Mouse (Mus musculus) midbrain, embryonic 13.5 days (tissue): ENCODE measurements at regions not wholly inside any gene's neighbourhood (a gene's known extent, or its start where the extent isn't known, plus 50 kb on each side); places are given as distances from the start of the nearest gene placed in this dataset.
A peak's percentile ranks its signal among the peaks of the same experiment; 100 is the strongest.
"Not testable (repeated sequence)": the region's sequence is repeated elsewhere in the genome, so short reads cannot be mapped to it uniquely, and the experiment has no call there.

Experiments
- ATAC-seq: fragments of 200-750 bp; cut with Nextera tagmentation; 2 replicates; pipeline ENCODE4 v1.8.0; 2017; ENCODE audit warnings: mild to moderate bottlenecking, moderate TSS enrichment, moderate library complexity
- H3K27ac ChIP-seq: fragments of 300-500 bp; sonication (generic); 2 replicates; pipeline ENCODE4 v1.5.1; 2015; ENCODE audit warnings: inconsistent platforms, mild to moderate bottlenecking, moderate library complexity
- H3K27me3 ChIP-seq: fragments of 300-500 bp; sonication (generic); 2 replicates; pipeline ENCODE4 v1.6.1; 2015; ENCODE audit warnings: mild to moderate bottlenecking, inconsistent platforms
- H3K36me3 ChIP-seq: fragments of 300-500 bp; sonication (generic); 2 replicates; pipeline ENCODE4 v1.6.1; 2015; ENCODE audit warnings: mild to moderate bottlenecking, inconsistent platforms
- H3K4me1 ChIP-seq: fragments of 300-500 bp; sonication (generic); replicated peaks from 2 replicates; pipeline ENCODE4 v1.6.1; 2015; ENCODE audit warnings: inconsistent platforms
- H3K4me2 ChIP-seq: fragments of 300-500 bp; sonication (generic); replicated peaks from 2 replicates; pipeline ENCODE4 v1.6.1; 2015; ENCODE audit warnings: moderate library complexity, mild to moderate bottlenecking, inconsistent platforms
- H3K4me3 ChIP-seq: fragments of 300-500 bp; sonication (generic); replicated peaks from 2 replicates; pipeline ENCODE4 v1.5.1; 2015; ENCODE audit warnings: mild to moderate bottlenecking, inconsistent platforms
- H3K9ac ChIP-seq: fragments of 300-500 bp; sonication (generic); replicated peaks from 2 replicates; pipeline ENCODE4 v1.6.1; 2015; ENCODE audit warnings: mild to moderate bottlenecking, inconsistent platforms
- H3K9me3 ChIP-seq: fragments of 300-500 bp; sonication (generic); 2 replicates; pipeline ENCODE4 v1.6.1; 2016; ENCODE audit warnings: mild to moderate bottlenecking, inconsistent platforms
- WGBS: fragments of 180-500 bp; shearing (Covaris S2); methylation state at CpG from one replicate; pipeline ENCODE4 v1.1.7; 2015; 5-methylcytosine and 5-hydroxymethylcytosine counted together

DNA sequence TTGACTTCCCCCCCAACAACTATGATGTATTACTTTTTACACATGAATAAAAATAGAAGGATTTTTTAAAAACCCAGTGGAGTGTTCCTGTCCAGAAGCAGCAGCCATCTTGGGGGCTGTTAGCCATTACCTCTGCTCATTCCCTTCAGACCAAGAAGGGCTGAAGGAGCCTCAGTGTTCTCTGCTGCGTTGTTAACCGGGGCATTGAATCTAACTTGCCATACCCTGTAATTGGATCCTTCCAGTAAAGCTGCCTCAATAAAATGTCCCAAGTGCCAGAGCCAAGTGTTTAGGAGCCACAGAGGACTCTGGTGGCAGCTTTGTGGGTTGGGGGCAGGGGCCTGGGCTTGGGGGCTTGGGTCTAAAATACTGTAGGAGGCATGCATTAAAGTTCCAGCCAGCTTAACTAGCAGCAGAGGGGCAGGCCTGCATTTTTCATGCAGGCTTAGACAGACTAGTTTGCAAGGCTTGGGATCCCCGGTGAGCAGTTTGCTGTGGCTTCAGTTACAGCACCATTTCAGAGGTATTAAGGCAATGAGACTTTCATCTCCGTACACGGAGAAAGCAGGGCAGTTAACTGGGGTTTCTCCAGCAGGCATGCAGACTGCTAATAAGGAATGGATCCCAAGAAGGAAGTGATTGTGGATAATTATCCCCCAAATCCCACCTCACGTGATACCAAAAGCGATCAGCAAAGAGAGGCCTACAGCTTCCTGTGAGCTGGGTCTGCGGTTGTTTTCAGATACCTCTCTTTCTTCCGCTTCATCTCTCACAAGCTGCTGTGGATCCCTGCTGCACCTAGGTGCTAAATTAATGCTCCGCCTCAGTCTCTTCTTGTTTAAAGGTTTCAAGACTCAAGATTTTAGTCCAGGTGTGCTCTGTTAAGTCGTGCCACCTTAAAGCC, 462.4 kb upstream of the Clint1 start:
- Histone ChIP-seq H3K36me3 (no peaks in the 10 kb centered on the region), H3K9me3 (no peaks in the 10 kb centered on the region), H3K27ac (peak overlapping the region; percentile 30; the same call in 1 of the 2 replicates), H3K27me3 (no peaks in the 10 kb centered on the region), H3K4me3 (no peak overlapping the region), H3K9ac (no peak overlapping the region), H3K4me2 (no peak overlapping the region), H3K4me1 (no peaks in the 10 kb centered on the region; the same call in 1 of the 2 replicates)
- WGBS = 62% methylated on average over 11 of the region's 11 CpGs
- ATAC-seq = 0 out of 2 replicates have a peak, but pooled peaks have one; percentile 11

DNA sequence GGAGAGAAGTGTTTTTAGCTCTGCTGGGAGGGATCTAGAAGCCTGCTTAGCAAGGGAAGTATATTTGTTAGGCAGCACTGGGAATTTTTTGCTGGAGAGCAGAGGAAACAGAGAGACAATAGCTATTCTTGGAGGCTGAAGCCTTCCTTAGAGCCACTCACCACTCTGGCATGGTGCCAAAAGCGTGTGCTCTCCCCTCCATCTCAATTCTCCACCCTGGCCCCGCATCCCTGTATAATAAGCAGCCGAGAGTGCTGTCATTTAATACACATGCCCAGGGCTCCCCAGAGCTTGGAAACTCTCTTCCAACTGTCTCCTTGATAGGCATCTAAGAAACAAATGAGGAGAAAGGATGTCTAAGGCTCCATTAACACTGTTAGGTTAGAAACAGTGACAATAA, 455.8 kb upstream of the Clint1 start:
- H3K4me3 ChIP-seq = no peak overlapping the region
- WGBS = 24% methylated on average over 3 of the region's 3 CpGs
- H3K27ac ChIP-seq = peak overlapping the region; percentile 27; the same call in 1 of the 2 replicates
- H3K4me1 ChIP-seq = peaks cover 15% of the 10 kb centered on the region
- no peaks in the 10 kb centered on the region for H3K27me3 ChIP-seq
- H3K4me2 ChIP-seq = no peak overlapping the region
- H3K36me3 ChIP-seq = no peaks in the 10 kb centered on the region
- no peaks in the 10 kb centered on the region for H3K9me3 ChIP-seq
- ATAC-seq = peak; percentile 88
- no peak overlapping the region for H3K9ac ChIP-seq

DNA sequence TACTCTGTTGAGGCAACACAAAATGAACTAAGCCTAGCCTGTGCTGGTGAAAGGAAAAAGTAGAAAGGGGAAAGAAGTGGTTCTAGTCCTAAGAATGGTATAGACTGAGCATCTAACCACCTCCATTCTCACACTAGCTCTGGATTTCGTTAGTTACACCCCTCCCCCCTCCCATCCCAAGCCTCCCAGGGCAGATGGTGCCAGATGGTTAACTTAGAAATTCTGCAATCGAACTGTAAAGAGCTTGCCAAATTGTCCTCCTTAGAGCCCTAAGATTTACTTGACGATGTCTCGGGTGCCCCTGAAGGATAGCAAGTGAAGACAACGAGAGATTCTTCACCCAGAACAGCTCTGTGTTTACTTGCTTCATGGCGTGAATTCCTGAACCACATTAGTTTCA, 453.7 kb upstream of the Clint1 start:
- Histone ChIP-seq H3K9me3 (no peaks in the 10 kb centered on the region), H3K4me2 (no peak overlapping the region), H3K36me3 (no peaks in the 10 kb centered on the region), H3K27ac (no peak overlapping the region), H3K27me3 (no peaks in the 10 kb centered on the region), H3K4me3 (no peak overlapping the region), H3K4me1 (peaks cover 15% of the 10 kb centered on the region), H3K9ac (no peak overlapping the region)
- ATAC-seq = no peak
- 51% methylated on average over 6 of the region's 6 CpGs for whole genome bisulfite sequencing

GRCm38 (mm10) chr11:45404377-45405029, 447.3 kb upstream of the Clint1 start:
- H3K4me3 ChIP-seq = no peak overlapping the region
- H3K27ac ChIP-seq = no peak overlapping the region
- H3K9ac ChIP-seq = no peak overlapping the region
- no peaks in the 10 kb centered on the region for H3K9me3 ChIP-seq
- H3K4me2 ChIP-seq = no peak overlapping the region
- no peak for ATAC-seq
- 86% methylated on average over 10 of the region's 10 CpGs for WGBS
- no peaks in the 10 kb centered on the region for H3K4me1 ChIP-seq
- H3K36me3 ChIP-seq = no peaks in the 10 kb centered on the region
- H3K27me3 ChIP-seq = no peaks in the 10 kb centered on the region

- ATAC-seq, H3K27ac ChIP-seq, H3K4me3 ChIP-seq: not testable (repeated sequence)
Measured at GRCm38 (mm10) chr11:45424066-45424465, 427.8 kb upstream of the Clint1 start.

DNA sequence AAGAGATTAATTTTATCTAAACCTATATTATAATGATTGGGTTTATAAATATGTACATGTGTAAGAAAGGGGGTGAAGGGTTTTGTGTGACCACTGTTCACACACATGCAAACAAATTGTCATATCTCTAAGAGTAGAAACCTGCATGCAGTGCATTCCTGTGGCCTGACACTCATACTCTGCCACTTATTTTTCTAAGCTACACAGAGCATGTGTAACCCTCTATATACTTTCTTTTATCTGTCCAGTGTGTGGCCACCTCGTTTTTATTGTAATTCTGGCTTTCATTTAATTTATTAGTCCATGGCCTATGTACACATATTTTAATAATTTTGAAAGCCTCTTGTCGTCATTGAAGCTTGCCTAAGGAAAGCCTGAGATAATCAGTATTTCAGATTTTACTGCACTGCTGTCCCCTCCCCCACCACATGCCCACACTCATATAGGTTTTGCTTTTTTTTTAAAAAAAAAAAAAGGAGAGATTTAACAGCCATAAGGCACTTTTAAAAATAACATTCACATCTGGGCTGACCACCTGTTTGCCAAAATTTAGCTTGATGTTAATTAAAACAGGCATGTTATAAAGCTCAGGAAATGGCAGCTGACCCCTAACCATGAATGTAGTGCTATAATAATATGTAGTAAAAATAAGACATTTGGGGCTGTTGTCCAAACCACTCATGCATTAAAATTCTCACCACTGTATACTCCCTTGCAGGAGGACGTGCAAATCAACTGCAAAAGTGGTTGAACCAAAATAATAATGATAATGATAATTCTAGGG, 410.7 kb upstream of the Clint1 start:
- no peaks in the 10 kb centered on the region for H3K36me3 ChIP-seq
- no peak for ATAC-seq
- no peak overlapping the region for H3K4me3 ChIP-seq
- H3K9ac ChIP-seq = no peak overlapping the region
- H3K27me3 ChIP-seq = no peaks in the 10 kb centered on the region
- H3K4me2 ChIP-seq = no peak overlapping the region
- H3K9me3 ChIP-seq = no peaks in the 10 kb centered on the region
- WGBS = 71% methylated on average over 3 of the region's 3 CpGs
- H3K27ac ChIP-seq = no peak overlapping the region
- no peaks in the 10 kb centered on the region for H3K4me1 ChIP-seq

More at GRCm38 (mm10) chr11:45424066-45424465, 427.8 kb upstream of the Clint1 start:
- not testable (repeated sequence) for H3K4me2 ChIP-seq, H3K36me3 ChIP-seq, H3K9me3 ChIP-seq, H3K27me3 ChIP-seq, H3K4me1 ChIP-seq, H3K9ac ChIP-seq

GRCm38 (mm10) chr11:45446512-45446911, 405.3 kb upstream of the Clint1 start:
- H3K36me3 ChIP-seq = no peaks in the 10 kb centered on the region
- 69% methylated on average over 2 of the region's 2 CpGs for WGBS

DNA sequence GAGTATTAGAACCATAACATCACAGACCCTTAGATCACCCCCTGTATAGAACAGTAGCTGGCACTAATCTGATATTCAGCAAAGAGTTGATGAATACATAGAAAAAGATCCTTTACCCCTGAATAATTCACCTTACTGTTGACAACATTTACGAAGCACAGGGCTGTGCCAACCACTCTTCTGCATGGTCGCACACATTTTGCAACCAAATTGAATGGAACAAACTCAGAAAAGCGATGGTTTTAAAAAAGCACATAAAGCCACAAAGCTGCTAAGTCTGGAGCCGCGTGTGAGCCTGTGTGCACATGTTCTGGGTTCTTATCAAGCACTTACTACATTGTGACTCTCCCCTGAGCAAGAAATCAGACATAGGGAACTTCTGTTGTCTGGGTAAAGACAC, 397.6 kb upstream of the Clint1 start:
- Histone ChIP-seq H3K36me3 (no peaks in the 10 kb centered on the region), H3K4me2 (no peak overlapping the region), H3K9ac (no peak overlapping the region), H3K27me3 (no peaks in the 10 kb centered on the region), H3K4me1 (peaks cover 7% of the 10 kb centered on the region; the same call in 1 of the 2 replicates), H3K27ac (no peak overlapping the region), H3K4me3 (no peak overlapping the region), H3K9me3 (no peaks in the 10 kb centered on the region)
- WGBS = 59% methylated on average over 5 of the region's 5 CpGs
- ATAC-seq = no peak

More at GRCm38 (mm10) chr11:45446512-45446911, 405.3 kb upstream of the Clint1 start:
- Histone ChIP-seq H3K4me2 (no peak overlapping the region), H3K9me3 (no peaks in the 10 kb centered on the region), H3K9ac (no peak overlapping the region), H3K27me3 (no peaks in the 10 kb centered on the region), H3K4me1 (no peaks in the 10 kb centered on the region), H3K27ac (no peak overlapping the region), H3K4me3 (no peak overlapping the region)
- ATAC-seq = no peak

- peak overlapping the region; percentile 21; the same call in 1 of the 2 replicates for H3K27ac ChIP-seq
- H3K9me3 ChIP-seq = no peaks in the 10 kb centered on the region
- H3K36me3 ChIP-seq = no peaks in the 10 kb centered on the region
- H3K4me1 ChIP-seq = peaks cover 7% of the 10 kb centered on the region; the same call in 1 of the 2 replicates
- no peaks in the 10 kb centered on the region for H3K27me3 ChIP-seq
- H3K9ac ChIP-seq = no peak overlapping the region
- no peak overlapping the region for H3K4me3 ChIP-seq
- WGBS = 88% methylated on average over 3 of the region's 3 CpGs
- peak; percentile 40; the same call in 1 of the 2 replicates for ATAC-seq
- H3K4me2 ChIP-seq = no peak overlapping the region
Measured at GRCm38 (mm10) chr11:45454933-45455332, 396.9 kb upstream of the Clint1 start.

DNA sequence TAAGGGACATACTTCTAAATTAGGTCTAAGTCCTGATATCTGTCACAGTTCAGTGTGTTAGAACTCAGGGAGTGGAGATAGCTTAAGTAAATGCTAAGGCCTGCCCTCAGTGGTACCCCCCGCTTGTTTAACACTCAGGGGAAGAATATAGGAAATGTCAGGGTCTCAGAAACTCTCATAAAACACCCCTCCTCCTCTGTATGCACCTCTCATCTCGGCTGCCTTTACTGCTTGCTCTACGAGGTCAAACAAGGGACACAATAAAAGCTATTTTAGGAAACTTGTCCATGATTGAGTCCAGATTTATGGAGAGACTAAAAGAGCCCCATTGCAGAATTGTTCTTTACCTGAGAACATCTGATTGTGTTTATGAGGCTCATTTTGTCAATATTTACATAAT, 395.1 kb upstream of the Clint1 start:
- Histone ChIP-seq H3K9ac (no peak overlapping the region), H3K27me3 (no peaks in the 10 kb centered on the region), H3K4me2 (no peak overlapping the region), H3K4me1 (peaks cover 7% of the 10 kb centered on the region; the same call in 1 of the 2 replicates), H3K27ac (no peak overlapping the region), H3K9me3 (no peaks in the 10 kb centered on the region), H3K4me3 (no peak overlapping the region), H3K36me3 (no peaks in the 10 kb centered on the region)
- ATAC-seq = no peak
- 85% methylated on average over 3 of the region's 3 CpGs for WGBS

DNA sequence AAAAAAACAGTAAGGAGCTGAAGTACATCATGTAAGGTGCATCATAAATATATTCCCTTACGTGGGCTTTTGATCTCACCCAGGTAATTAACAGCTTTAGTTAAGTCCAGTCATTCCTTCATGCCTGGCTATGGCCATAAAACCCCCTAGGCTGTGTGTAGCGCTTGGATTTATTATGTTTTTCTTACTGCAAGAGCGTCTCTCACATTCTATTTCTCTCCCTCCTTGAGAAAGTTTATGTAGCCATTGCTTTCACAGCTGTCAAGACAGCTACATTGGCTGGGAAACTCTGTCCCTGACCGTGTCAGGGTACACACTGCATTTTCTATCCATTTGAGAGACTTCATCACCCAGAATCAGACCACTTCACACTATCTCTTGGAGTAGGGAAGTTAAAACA, 394.3 kb upstream of the Clint1 start:
- WGBS = 79% methylated on average over 4 of the region's 4 CpGs
- no peaks in the 10 kb centered on the region for H3K9me3 ChIP-seq
- ATAC-seq = no peak
- H3K36me3 ChIP-seq = no peaks in the 10 kb centered on the region
- no peak overlapping the region for H3K4me2 ChIP-seq
- H3K27ac ChIP-seq = no peak overlapping the region
- no peak overlapping the region for H3K4me3 ChIP-seq
- peaks cover 7% of the 10 kb centered on the region; the same call in 1 of the 2 replicates for H3K4me1 ChIP-seq
- no peaks in the 10 kb centered on the region for H3K27me3 ChIP-seq
- no peak overlapping the region for H3K9ac ChIP-seq
